Mouse (Mus musculus): ENCODE results near the gene Pold3. TPM values are rescaled to one million over a fixed set of nuclear protein-coding genes. Genes with fewer than 3 reads are reported as not detected.
"Not testable (repeated sequence)": the region's sequence is repeated elsewhere in the genome, so short reads cannot be mapped to it uniquely, and the experiment has no call there.

The Pold3 gene
- polyA plus RNA-seq, 1 experiment from 2014 or later: 44.2 TPM

- Histone ChIP-seq H3K4me1 (ENCODE audit: control insufficient read depth, insufficient read depth, low read length) (no peaks in the 10 kb centered on the region), H3K4me2 (ENCODE audit: low read depth, low read length) (no peak overlapping the region), H3K27me3 (ENCODE audit: control insufficient read depth, insufficient read depth, low read length) (no peaks in the 10 kb centered on the region), H3K4me3 (ENCODE audit: low read depth, low read length) (no peak overlapping the region), H3K9me3 (ENCODE audit: control insufficient read depth, low read length) (no peaks in the 10 kb centered on the region), H3K36me3 (ENCODE audit: control insufficient read depth, insufficient read depth, low read length) (peaks cover 33% of the 10 kb centered on the region), H3K9ac (replicated peaks; ENCODE audit: low read depth, low read length) (no peak overlapping the region), H3K27ac (ENCODE audit: low read depth, low read length) (no peak overlapping the region)
- ATAC-seq (ENCODE audit: low read depth): no peak
- WGBS: 93% methylated on average over 5 of the region's 5 CpGs
Measured at GRCm38 (mm10) chr7:100086891-100087290, 34.5 kb downstream of the Pold3 start.

GRCm38 (mm10) chr7:100086159-100086755 is 35.1 kb downstream of the Pold3 start:
- H3K4me2 ChIP-seq (ENCODE audit: low read depth, low read length): no peak overlapping the region

GRCm38 (mm10) chr7:100083812-100084211 is 37.6 kb downstream of the Pold3 start:
- WGBS: 85% methylated on average over 6 of the region's 6 CpGs
- Histone ChIP-seq H3K27me3 (ENCODE audit: control insufficient read depth, insufficient read depth, low read length) (no peaks in the 10 kb centered on the region), H3K9ac (replicated peaks; ENCODE audit: low read depth, low read length) (no peak overlapping the region), H3K27ac (ENCODE audit: low read depth, low read length) (no peak overlapping the region), H3K4me1 (ENCODE audit: control insufficient read depth, insufficient read depth, low read length) (no peaks in the 10 kb centered on the region), H3K4me2 (ENCODE audit: low read depth, low read length) (no peak overlapping the region), H3K36me3 (ENCODE audit: control insufficient read depth, insufficient read depth, low read length) (peaks cover 28% of the 10 kb centered on the region), H3K9me3 (ENCODE audit: control insufficient read depth, low read length) (no peaks in the 10 kb centered on the region), H3K4me3 (ENCODE audit: low read depth, low read length) (no peak overlapping the region)
- no peak for ATAC-seq (ENCODE audit: low read depth)

More at GRCm38 (mm10) chr7:100086159-100086755, 35.1 kb downstream of the Pold3 start:
- H3K9ac ChIP-seq (replicated peaks; ENCODE audit: low read depth, low read length): no peak overlapping the region
- peaks cover 33% of the 10 kb centered on the region for H3K36me3 ChIP-seq (ENCODE audit: control insufficient read depth, insufficient read depth, low read length)
- H3K27me3 ChIP-seq (ENCODE audit: control insufficient read depth, insufficient read depth, low read length): no peaks in the 10 kb centered on the region
- no peak overlapping the region for H3K4me3 ChIP-seq (ENCODE audit: low read depth, low read length)
- ATAC-seq (ENCODE audit: low read depth): no peak
- WGBS: 83% methylated on average over 8 of the region's 8 CpGs
- no peaks in the 10 kb centered on the region for H3K4me1 ChIP-seq (ENCODE audit: control insufficient read depth, insufficient read depth, low read length)
- no peaks in the 10 kb centered on the region for H3K9me3 ChIP-seq (ENCODE audit: control insufficient read depth, low read length)
- no peak overlapping the region for H3K27ac ChIP-seq (ENCODE audit: low read depth, low read length)

GRCm38 (mm10) chr7:100082836-100083235 is 38.5 kb downstream of the Pold3 start:
- 96% methylated on average over 6 of the region's 6 CpGs for WGBS
- peaks cover 26% of the 10 kb centered on the region for H3K36me3 ChIP-seq (ENCODE audit: control insufficient read depth, insufficient read depth, low read length)
- no peak overlapping the region for H3K9ac ChIP-seq (replicated peaks; ENCODE audit: low read depth, low read length)
- H3K4me2 ChIP-seq (ENCODE audit: low read depth, low read length): no peak overlapping the region
- no peak for ATAC-seq (ENCODE audit: low read depth)
- no peak overlapping the region for H3K4me3 ChIP-seq (ENCODE audit: low read depth, low read length)
- no peaks in the 10 kb centered on the region for H3K27me3 ChIP-seq (ENCODE audit: control insufficient read depth, insufficient read depth, low read length)
- no peaks in the 10 kb centered on the region for H3K9me3 ChIP-seq (ENCODE audit: control insufficient read depth, low read length)
- no peaks in the 10 kb centered on the region for H3K4me1 ChIP-seq (ENCODE audit: control insufficient read depth, insufficient read depth, low read length)
- no peak overlapping the region for H3K27ac ChIP-seq (ENCODE audit: low read depth, low read length)

GRCm38 (mm10) chr7:100080087-100080781 is 41.1 kb downstream of the Pold3 start:
- 82% methylated on average over 12 of the region's 12 CpGs for WGBS
- ATAC-seq (ENCODE audit: low read depth): no peak
- no peak overlapping the region for H3K27ac ChIP-seq (ENCODE audit: low read depth, low read length)
- no peaks in the 10 kb centered on the region for H3K27me3 ChIP-seq (ENCODE audit: control insufficient read depth, insufficient read depth, low read length)
- peaks cover 15% of the 10 kb centered on the region for H3K36me3 ChIP-seq (ENCODE audit: control insufficient read depth, insufficient read depth, low read length)
- H3K4me1 ChIP-seq (ENCODE audit: control insufficient read depth, insufficient read depth, low read length): no peaks in the 10 kb centered on the region
- H3K4me2 ChIP-seq (ENCODE audit: low read depth, low read length): no peak overlapping the region
- no peaks in the 10 kb centered on the region for H3K9me3 ChIP-seq (ENCODE audit: control insufficient read depth, low read length)
- H3K4me3 ChIP-seq (ENCODE audit: low read depth, low read length): no peak overlapping the region
- H3K9ac ChIP-seq (replicated peaks; ENCODE audit: low read depth, low read length): no peak overlapping the region

GRCm38 (mm10) chr7:100077071-100077470 is 44.3 kb downstream of the Pold3 start:
- Histone ChIP-seq H3K36me3 (ENCODE audit: control insufficient read depth, insufficient read depth, low read length) (peaks cover under 1% of the 10 kb centered on the region), H3K4me1 (ENCODE audit: control insufficient read depth, insufficient read depth, low read length) (no peaks in the 10 kb centered on the region), H3K27ac (ENCODE audit: low read depth, low read length) (no peak overlapping the region), H3K4me2 (ENCODE audit: low read depth, low read length) (no peak overlapping the region), H3K9me3 (ENCODE audit: control insufficient read depth, low read length) (no peaks in the 10 kb centered on the region), H3K4me3 (ENCODE audit: low read depth, low read length) (no peak overlapping the region), H3K9ac (replicated peaks; ENCODE audit: low read depth, low read length) (no peak overlapping the region), H3K27me3 (ENCODE audit: control insufficient read depth, insufficient read depth, low read length) (no peaks in the 10 kb centered on the region)
- no peak for ATAC-seq (ENCODE audit: low read depth)
- WGBS: 94% methylated on average over 4 of the region's 4 CpGs

- no peak for ATAC-seq (ENCODE audit: low read depth)
- H3K36me3 ChIP-seq (ENCODE audit: control insufficient read depth, insufficient read depth, low read length): no peaks in the 10 kb centered on the region; the same call in 1 of the 2 replicates
- no peak overlapping the region for H3K9ac ChIP-seq (replicated peaks; ENCODE audit: low read depth, low read length)
- 93% methylated on average over 5 of the region's 5 CpGs for WGBS
- H3K4me2 ChIP-seq (ENCODE audit: low read depth, low read length): no peak overlapping the region
- no peak overlapping the region for H3K27ac ChIP-seq (ENCODE audit: low read depth, low read length)
- no peaks in the 10 kb centered on the region for H3K27me3 ChIP-seq (ENCODE audit: control insufficient read depth, insufficient read depth, low read length)
- no peaks in the 10 kb centered on the region for H3K9me3 ChIP-seq (ENCODE audit: control insufficient read depth, low read length)
- H3K4me3 ChIP-seq (ENCODE audit: low read depth, low read length): no peak overlapping the region
- no peaks in the 10 kb centered on the region for H3K4me1 ChIP-seq (ENCODE audit: control insufficient read depth, insufficient read depth, low read length)
Measured at GRCm38 (mm10) chr7:100076296-100076695, 45.1 kb downstream of the Pold3 start.

GRCm38 (mm10) chr7:100073959-100074358 is 47.4 kb downstream of the Pold3 start:
- no peak overlapping the region for H3K9ac ChIP-seq (replicated peaks; ENCODE audit: low read depth, low read length)
- no peaks in the 10 kb centered on the region; the same call in 1 of the 2 replicates for H3K36me3 ChIP-seq (ENCODE audit: control insufficient read depth, insufficient read depth, low read length)
- no peak overlapping the region for H3K4me3 ChIP-seq (ENCODE audit: low read depth, low read length)
- no peaks in the 10 kb centered on the region for H3K9me3 ChIP-seq (ENCODE audit: control insufficient read depth, low read length)
- H3K27ac ChIP-seq (ENCODE audit: low read depth, low read length): no peak overlapping the region
- 80% methylated on average over 2 of the region's 2 CpGs for WGBS
- ATAC-seq (ENCODE audit: low read depth): no peak
- no peak overlapping the region for H3K4me2 ChIP-seq (ENCODE audit: low read depth, low read length)
- H3K4me1 ChIP-seq (ENCODE audit: control insufficient read depth, insufficient read depth, low read length): no peaks in the 10 kb centered on the region
- no peaks in the 10 kb centered on the region for H3K27me3 ChIP-seq (ENCODE audit: control insufficient read depth, insufficient read depth, low read length)

- H3K4me1 ChIP-seq (ENCODE audit: control insufficient read depth, insufficient read depth, low read length); H3K27ac ChIP-seq (ENCODE audit: low read depth, low read length); H3K9ac ChIP-seq (replicated peaks; ENCODE audit: low read depth, low read length); H3K27me3 ChIP-seq (ENCODE audit: control insufficient read depth, insufficient read depth, low read length); H3K36me3 ChIP-seq (ENCODE audit: control insufficient read depth, insufficient read depth, low read length); H3K9me3 ChIP-seq (ENCODE audit: control insufficient read depth, low read length); H3K4me3 ChIP-seq (ENCODE audit: low read depth, low read length); ATAC-seq (ENCODE audit: low read depth); H3K4me2 ChIP-seq (ENCODE audit: low read depth, low read length): not testable (repeated sequence)
- 90% methylated on average over 2 of the region's 2 CpGs for WGBS
Measured at GRCm38 (mm10) chr7:100052991-100053390, 68.4 kb downstream of the Pold3 start.

Measured in neural tube, embryonic 14.5 days (tissue).